Mouse (Mus musculus) lung, adult 2 months (tissue): ENCODE measurements around the gene Cd207.
"Not testable (repeated sequence)": the region's sequence is repeated elsewhere in the genome, so short reads cannot be mapped to it uniquely, and the experiment has no call there.

Experiments used
- CTCF ChIP-seq: fragments of 200-500 bp; IDR thresholded peaks from 2 replicates; pipeline ENCODE4 v1.5.1; 2011; ENCODE audit warnings: mild to moderate bottlenecking, low read length, control low read depth; ENCODE audit not compliant: insufficient read depth
- POLR2A ChIP-seq: fragments of 200-500 bp; IDR thresholded peaks from 2 replicates; pipeline ENCODE4 v1.6.1; 2011; ENCODE audit warnings: low read depth, mild to moderate bottlenecking, control low read depth, low read length, borderline replicate concordance; ENCODE audit errors: extremely low read depth

- TF ChIP-seq CTCF, POLR2A: not testable (repeated sequence)
Measured at GRCm38 (mm10) chr6:83634631-83635030, 43.0 kb downstream of the Cd207 start.
